Mouse (Mus musculus) neural tube, embryonic 10.5 days (tissue): ENCODE data around the gene Prim1.
A peak's percentile ranks its signal among the peaks of the same experiment; 100 is the strongest.

Source experiments
- DNase-seq: peaks from one replicate; pipeline ENCODE4 v3.0.0-alpha.2; 2017; ENCODE audit warnings: low spot score; ENCODE audit errors: extremely low spot score

Gene Prim1

GRCm38 (mm10) chr10:128015068-128015934, at the start of gene Prim1:
Prim1 (plus strand) TSS chr10:128015168.
- DNase-seq: peak; percentile 88

GRCm38 (mm10) chr10:127966506-127966905, 48.5 kb upstream of the Prim1 start:
- DNase-seq: no peak

- no peak for DNase-seq
Observed at GRCm38 (mm10) chr10:127969820-127970219, 45.1 kb upstream of the Prim1 start.

- no peak for DNase-seq
Observed at GRCm38 (mm10) chr10:127970359-127970831, 44.6 kb upstream of the Prim1 start.

- no peak for DNase-seq
Observed at GRCm38 (mm10) chr10:127971135-127971534, 43.8 kb upstream of the Prim1 start.

- no peak for DNase-seq
Observed at GRCm38 (mm10) chr10:127974062-127974461, 40.9 kb upstream of the Prim1 start.

GRCm38 (mm10) chr10:127975503-127975902, 39.5 kb upstream of the Prim1 start:
- DNase-seq: no peak

- no peak for DNase-seq
Observed at GRCm38 (mm10) chr10:127984650-127985049, 30.3 kb upstream of the Prim1 start.

- DNase-seq: no peak
Observed at GRCm38 (mm10) chr10:127985601-127986000, 29.4 kb upstream of the Prim1 start.

- no peak for DNase-seq
Observed at GRCm38 (mm10) chr10:127996690-127997089, 18.3 kb upstream of the Prim1 start.

GRCm38 (mm10) chr10:127998260-127998659, 16.7 kb upstream of the Prim1 start:
- no peak for DNase-seq

GRCm38 (mm10) chr10:128003281-128003801, 11.6 kb upstream of the Prim1 start:
- DNase-seq: no peak

- no peak for DNase-seq
Observed at GRCm38 (mm10) chr10:128004918-128005317, 10.1 kb upstream of the Prim1 start.

GRCm38 (mm10) chr10:128005479-128005878, 9.5 kb upstream of the Prim1 start:
- no peak for DNase-seq

GRCm38 (mm10) chr10:128007446-128007845, 7.5 kb upstream of the Prim1 start, which contains the start of gene Hsd17b6:
Hsd17b6 (minus strand) TSS chr10:128007611.
- DNase-seq: no peak

GRCm38 (mm10) chr10:128008207-128008889, 6.6 kb upstream of the Prim1 start:
- DNase-seq: peak; percentile 82

GRCm38 (mm10) chr10:128009735-128010134, 5.2 kb upstream of the Prim1 start:
- no peak for DNase-seq

GRCm38 (mm10) chr10:128022196-128022595, 7.2 kb downstream of the Prim1 start:
- DNase-seq: no peak

GRCm38 (mm10) chr10:128023496-128023895, 8.5 kb downstream of the Prim1 start:
- no peak for DNase-seq

GRCm38 (mm10) chr10:128029931-128030330, 15.0 kb downstream of the Prim1 start:
- no peak for DNase-seq

- no peak for DNase-seq
Observed at GRCm38 (mm10) chr10:128030860-128031259, 15.9 kb downstream of the Prim1 start.
